Comparison of ENCODE assay signal across 8 mouse cellular contexts in genomic region chr5:100845485-100845847, GRCm38 (mm10). TPM values are rescaled to one million over a fixed set of nuclear protein-coding genes. Genes with fewer than 3 reads are reported as not detected.
DNase-seq lines count a peak whose midpoint lies in the region; ATAC-seq and TF ChIP-seq lines count a peak whose summit lies in the region.

Gene Gpat3 (plus strand): TSS chr5:100845713.

- 2% methylated on average over 16 of the region's 16 CpGs for WGBS in intestine, embryonic 15.5 days
- under 1% methylated on average over 16 of the region's 16 CpGs for WGBS in liver, adult 2 months
- under 1% methylated on average over 16 of the region's 16 CpGs for WGBS in neural tube, embryonic 14.5 days

- H3K4me2 ChIP-seq in intestine, embryonic 15.5 days (replicated peaks), result peak within 1 kb of the TSS; percentile 96
- H3K4me2 ChIP-seq in neural tube, embryonic 14.5 days (ENCODE audit: low read depth, low read length), result peak within 1 kb of the TSS; percentile 95

- no peak for TF ChIP-seq CTCF in liver, adult 2 months (IDR thresholded peaks at IDR 0.05; ENCODE audit: low read depth, low read length)

- H3K4me1 ChIP-seq in intestine, embryonic 15.5 days (replicated peaks), result peaks cover 9% of the 10 kb centered on the region; the same call in 1 of the 2 replicates
- peaks cover 4% of the 10 kb centered on the region for H3K4me1 ChIP-seq in liver, adult 2 months (ENCODE audit: control insufficient read depth, insufficient read depth, low read length)
- H3K4me1 ChIP-seq in neural tube, embryonic 14.5 days (ENCODE audit: control insufficient read depth, insufficient read depth, low read length), result peaks cover 7% of the 10 kb centered on the region

- no peaks in the 10 kb centered on the region for H3K36me3 ChIP-seq in intestine, embryonic 15.5 days
- no peaks in the 10 kb centered on the region for H3K36me3 ChIP-seq in liver, adult 2 months (ENCODE audit: control insufficient read depth, insufficient read depth, low read length)
- H3K36me3 ChIP-seq in neural tube, embryonic 14.5 days (ENCODE audit: control insufficient read depth, insufficient read depth, low read length), result no peaks in the 10 kb centered on the region

- H3K9ac ChIP-seq in intestine, embryonic 15.5 days, result peak within 1 kb of the TSS; percentile 70
- peak within 1 kb of the TSS; percentile 82 for H3K9ac ChIP-seq in liver, adult 2 months (ENCODE audit: low read depth, low read length)
- H3K9ac ChIP-seq in neural tube, embryonic 14.5 days (replicated peaks; ENCODE audit: low read depth, low read length), result peak within 1 kb of the TSS; percentile 47

- H3K79me2 ChIP-seq in liver, adult 2 months (ENCODE audit: control insufficient read depth, insufficient read depth, low read length), result no peaks in the 10 kb centered on the region

- H3K27me3 ChIP-seq in intestine, embryonic 15.5 days (replicated peaks), result no peaks in the 10 kb centered on the region
- H3K27me3 ChIP-seq in liver, adult 2 months (ENCODE audit: control insufficient read depth, insufficient read depth, low read length), result no peaks in the 10 kb centered on the region
- peaks cover 28% of the 10 kb centered on the region for H3K27me3 ChIP-seq in neural tube, embryonic 14.5 days (ENCODE audit: control insufficient read depth, insufficient read depth, low read length)

- DNase-seq in right cerebral cortex, adult 18-20 months, result peak; percentile 46
- DNase-seq in right cerebral cortex, postnatal 25 days, result no peak
- peak; percentile 38 for DNase-seq in cerebellum, adult 11 months
- peak; percentile 18 for DNase-seq in gastrocnemius, postnatal 14 days
- no peak for DNase-seq in liver, adult 2 months (ENCODE audit: extremely low read depth, low read depth, low spot score)
- no peak for DNase-seq in spleen, postnatal 36 days (ENCODE audit: low spot score in 2 of 2)

- no peak for TF ChIP-seq POLR2A in liver, adult 2 months (IDR thresholded peaks at IDR 0.05; ENCODE audit: extremely low read depth, insufficient read depth, low read length)

- ATAC-seq in intestine, embryonic 15.5 days, result peak; percentile 39
- peak; percentile 44; the same call in 1 of the 2 replicates for ATAC-seq in neural tube, embryonic 14.5 days (ENCODE audit: low read depth)

- peak within 1 kb of the TSS; percentile 59 for H3K27ac ChIP-seq in intestine, embryonic 15.5 days
- peak within 1 kb of the TSS; percentile 30 for H3K27ac ChIP-seq in liver, adult 2 months (replicated peaks; ENCODE audit: insufficient read depth, low read depth, low read length)
- H3K27ac ChIP-seq in neural tube, embryonic 14.5 days (ENCODE audit: low read depth, low read length), result no peak within 1 kb of the TSS

- H3K9me3 ChIP-seq in intestine, embryonic 15.5 days, result no peaks in the 10 kb centered on the region
- H3K9me3 ChIP-seq in neural tube, embryonic 14.5 days (ENCODE audit: control insufficient read depth, low read length), result no peaks in the 10 kb centered on the region

- intact Hi-C loops in gastrocnemius, postnatal 14 days (cut with DNase I; ENCODE audit: low total_unique reads), result no loop called here

- H3K4me3 ChIP-seq in intestine, embryonic 15.5 days (replicated peaks), result peak within 1 kb of the TSS; percentile 59
- H3K4me3 ChIP-seq in liver, adult 2 months (ENCODE audit: insufficient read depth, low read depth, low read length), result peak within 1 kb of the TSS; percentile 63
- H3K4me3 ChIP-seq in neural tube, embryonic 14.5 days (ENCODE audit: low read depth, low read length), result peak within 1 kb of the TSS; percentile 48

RNA-seq across cellular contexts. Expression of gene Gpat3, which starts in this region (rescaled TPM):
- 1 to 10 TPM; 3.9 to 4.6 TPM for total RNA-seq in gastrocnemius, postnatal 14 days (2021)
- polyA plus RNA-seq in intestine, embryonic 15.5 days (2015; fragmentation: Nextera tagmentation; extraction: Ambion mirVana), result 12.0 and 12.6 TPM in 2 replicates
- 5.9 and 6.7 TPM in 2 replicates for total RNA-seq in liver, adult 2 months (2014; rRNA removed)
- polyA plus RNA-seq in liver, adult 2 months (2012; rRNA removed), result 2.0 and 7.1 TPM in 2 replicates
- 1.1 and 1.9 TPM in 2 replicates for polyA plus RNA-seq in neural tube, embryonic 14.5 days (2014; fragmentation: Nextera tagmentation; extraction: Ambion mirVana)

Comparison
In these comparisons a context has a peak if more than half of its experiments do, and no peak if none do; other contexts are left out.
1. DNase-seq: peak in right cerebral cortex, adult 18-20 months (single experiment), cerebellum, adult 11 months (single experiment) and gastrocnemius, postnatal 14 days (single experiment); none in right cerebral cortex, postnatal 25 days (single experiment), liver, adult 2 months (single experiment) and spleen, postnatal 36 days (0 of 2).
2. Peak in every context shown above with its lines, with median percentiles within 50 percentile points of each other: H3K4me3 ChIP-seq and H3K9ac ChIP-seq.